Mouse (Mus musculus): ENCODE measurements around the gene Sh3d21. TPM values are rescaled to one million over a fixed set of nuclear protein-coding genes. Genes with fewer than 3 reads are reported as not detected.
"Not testable (repeated sequence)": the region's sequence is repeated elsewhere in the genome, so short reads cannot be mapped to it uniquely, and the experiment has no call there.

The Sh3d21 gene
- polyA plus RNA-seq, 1 experiment from 2014 or later = 5.5 TPM

DNA sequence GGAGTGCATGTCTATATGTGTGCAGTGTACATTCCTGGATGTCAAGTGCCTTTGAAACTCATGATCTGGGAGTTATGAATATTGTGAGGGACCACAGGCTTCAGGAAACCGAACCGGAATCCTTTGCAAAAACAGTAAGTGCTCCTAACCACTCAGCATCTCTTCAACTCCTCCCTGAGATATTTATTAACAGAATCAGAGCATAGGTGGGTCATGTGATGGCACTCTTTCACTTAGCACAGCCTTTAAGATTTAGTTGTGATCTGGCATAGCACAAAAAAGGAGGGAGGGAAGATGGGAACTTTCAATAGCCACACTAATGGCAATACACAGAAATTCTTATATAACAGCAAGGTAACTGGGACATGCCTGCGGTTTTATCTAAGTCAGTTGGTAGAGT lies 23.8 kb upstream of the Sh3d21 start:
- 95% methylated on average over 3 of the region's 3 CpGs for WGBS
- peaks cover 10% of the 10 kb centered on the region for H3K36me3 ChIP-seq (ENCODE audit: control insufficient read depth, insufficient read depth, low read length)

DNA sequence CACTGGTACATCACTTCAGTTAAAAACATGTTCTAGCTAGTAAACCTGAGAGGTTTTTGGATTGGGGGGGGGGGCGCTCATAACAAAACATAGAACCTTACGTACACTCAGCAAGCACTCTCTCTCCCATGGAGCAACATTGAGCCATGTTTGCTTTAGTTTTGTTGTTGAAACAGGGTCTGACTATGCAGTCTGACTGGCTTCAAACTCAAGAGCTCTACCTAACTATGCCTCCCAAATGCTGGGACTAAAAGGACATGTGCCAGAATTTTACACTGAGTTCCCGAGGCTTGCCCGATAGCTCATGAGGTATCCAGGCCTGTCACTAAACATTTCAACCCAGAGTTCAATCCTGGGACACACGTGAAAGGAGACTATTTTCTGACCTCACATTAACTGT lies 19.7 kb upstream of the Sh3d21 start:
- DNase-seq (ENCODE audit: low spot score) = no peak
- Histone ChIP-seq H3K9me3 (ENCODE audit: control insufficient read depth, low read length) (no peaks in the 10 kb centered on the region), H3K27ac (replicated peaks; ENCODE audit: low read depth, low read length) (no peak overlapping the region), H3K4me1 (ENCODE audit: control insufficient read depth, insufficient read depth, low read length) (no peaks in the 10 kb centered on the region), H3K9ac (ENCODE audit: low read length) (no peak overlapping the region), H3K36me3 (ENCODE audit: control insufficient read depth, insufficient read depth, low read length) (peaks cover 16% of the 10 kb centered on the region; the same call in 1 of the 2 replicates), H3K4me2 (ENCODE audit: low read depth, severe bottlenecking) (no peak overlapping the region), H3K4me3 (ENCODE audit: low read depth, low read length) (no peak overlapping the region), H3K27me3 (ENCODE audit: control insufficient read depth, insufficient read depth, low read length) (no peaks in the 10 kb centered on the region)
- no peak for ATAC-seq (ENCODE audit: insufficient number of reproducible peaks, low FRiP score, low TSS enrichment, low read depth)
- WGBS = 90% methylated on average over 5 of the region's 5 CpGs

More for the DNA sequence above, 23.8 kb upstream of the Sh3d21 start:
- DNase-seq (ENCODE audit: low spot score) = no peak
- no peak overlapping the region for H3K9ac ChIP-seq (ENCODE audit: low read length)
- no peaks in the 10 kb centered on the region for H3K4me1 ChIP-seq (ENCODE audit: control insufficient read depth, insufficient read depth, low read length)
- ATAC-seq (ENCODE audit: insufficient number of reproducible peaks, low FRiP score, low TSS enrichment, low read depth) = no peak
- H3K4me3 ChIP-seq (ENCODE audit: low read depth, low read length) = no peak overlapping the region
- H3K27ac ChIP-seq (replicated peaks; ENCODE audit: low read depth, low read length) = no peak overlapping the region
- H3K4me2 ChIP-seq (ENCODE audit: low read depth, severe bottlenecking) = no peak overlapping the region
- H3K27me3 ChIP-seq (ENCODE audit: control insufficient read depth, insufficient read depth, low read length) = no peaks in the 10 kb centered on the region
- no peaks in the 10 kb centered on the region for H3K9me3 ChIP-seq (ENCODE audit: control insufficient read depth, low read length)

DNA sequence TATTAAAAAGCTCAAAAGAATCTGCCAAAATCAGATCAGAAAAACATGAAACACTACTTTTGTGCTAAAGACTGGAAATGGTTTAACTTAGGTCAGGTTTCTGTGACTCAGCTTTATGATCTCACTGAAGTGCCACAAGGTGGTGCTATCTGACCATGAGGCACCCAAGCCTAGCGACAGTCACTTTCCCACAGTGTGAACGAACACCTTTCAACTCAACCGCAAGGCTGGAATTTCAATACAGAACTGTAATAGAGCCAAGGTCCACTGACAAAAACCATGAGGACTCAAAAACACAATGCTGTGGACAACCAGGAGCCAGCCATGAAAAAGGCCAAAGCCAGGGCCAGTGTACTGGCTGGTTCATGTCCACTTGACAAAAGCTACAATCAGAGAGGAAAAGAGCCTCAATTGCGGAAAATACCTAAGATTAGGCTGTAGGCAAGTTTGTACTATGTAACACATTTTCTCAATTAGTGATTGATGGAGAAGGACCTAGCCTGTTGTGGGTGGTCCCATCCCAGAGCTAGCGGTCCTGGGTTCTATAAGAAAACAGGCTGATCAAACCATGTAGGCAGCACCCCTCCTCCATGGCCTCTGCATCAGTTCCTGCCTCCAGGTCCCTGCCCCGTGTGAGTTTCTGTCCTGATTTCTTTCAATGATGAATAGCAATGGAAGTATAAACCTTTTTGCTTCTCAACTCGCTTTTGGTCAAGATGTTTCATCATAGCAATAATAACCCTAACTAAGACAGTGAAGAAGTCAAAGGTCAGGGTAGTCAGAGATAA lies 18.1 kb upstream of the Sh3d21 start:
- Histone ChIP-seq H3K9me3 (ENCODE audit: control insufficient read depth, low read length) (no peaks in the 10 kb centered on the region), H3K9ac (ENCODE audit: low read length) (no peak overlapping the region), H3K27me3 (ENCODE audit: control insufficient read depth, insufficient read depth, low read length) (no peaks in the 10 kb centered on the region), H3K4me3 (ENCODE audit: low read depth, low read length) (no peak overlapping the region), H3K27ac (replicated peaks; ENCODE audit: low read depth, low read length) (no peak overlapping the region), H3K36me3 (ENCODE audit: control insufficient read depth, insufficient read depth, low read length) (peaks cover 29% of the 10 kb centered on the region; the same call in 1 of the 2 replicates), H3K4me2 (ENCODE audit: low read depth, severe bottlenecking) (no peak overlapping the region), H3K4me1 (ENCODE audit: control insufficient read depth, insufficient read depth, low read length) (no peaks in the 10 kb centered on the region)
- no peak for ATAC-seq (ENCODE audit: insufficient number of reproducible peaks, low FRiP score, low TSS enrichment, low read depth)
- DNase-seq (ENCODE audit: low spot score) = no peak
- 66% methylated on average over 7 of the region's 7 CpGs for whole genome bisulfite sequencing

DNA sequence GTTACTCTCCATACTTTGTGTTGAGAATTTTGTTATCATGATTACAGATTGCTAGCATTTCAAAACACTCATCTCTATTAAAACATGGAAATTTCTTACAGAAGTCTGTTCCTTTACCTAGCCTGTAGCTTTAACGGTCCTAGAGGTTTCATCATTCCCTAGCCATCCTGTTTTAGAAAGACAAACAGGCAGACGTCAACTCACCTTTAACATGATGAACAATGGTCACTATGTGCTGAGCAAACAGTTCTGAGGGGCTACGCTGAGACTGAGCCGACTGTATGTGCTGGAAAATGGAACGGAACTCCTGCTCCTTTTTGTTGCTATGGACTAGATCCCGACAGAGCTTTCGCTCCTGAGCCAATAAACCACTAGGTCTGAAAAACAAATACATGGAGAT lies 12.7 kb upstream of the Sh3d21 start:
- H3K27me3 ChIP-seq (ENCODE audit: control insufficient read depth, insufficient read depth, low read length); ATAC-seq (ENCODE audit: insufficient number of reproducible peaks, low FRiP score, low TSS enrichment, low read depth); H3K4me1 ChIP-seq (ENCODE audit: control insufficient read depth, insufficient read depth, low read length); H3K27ac ChIP-seq (replicated peaks; ENCODE audit: low read depth, low read length); DNase-seq (ENCODE audit: low spot score); H3K4me2 ChIP-seq (ENCODE audit: low read depth, severe bottlenecking); H3K9ac ChIP-seq (ENCODE audit: low read length); H3K9me3 ChIP-seq (ENCODE audit: control insufficient read depth, low read length); H3K4me3 ChIP-seq (ENCODE audit: low read depth, low read length): not testable (repeated sequence)
- peaks cover 44% of the 10 kb centered on the region for H3K36me3 ChIP-seq (ENCODE audit: control insufficient read depth, insufficient read depth, low read length)
- 97% methylated on average over 7 of the region's 7 CpGs for WGBS

DNA sequence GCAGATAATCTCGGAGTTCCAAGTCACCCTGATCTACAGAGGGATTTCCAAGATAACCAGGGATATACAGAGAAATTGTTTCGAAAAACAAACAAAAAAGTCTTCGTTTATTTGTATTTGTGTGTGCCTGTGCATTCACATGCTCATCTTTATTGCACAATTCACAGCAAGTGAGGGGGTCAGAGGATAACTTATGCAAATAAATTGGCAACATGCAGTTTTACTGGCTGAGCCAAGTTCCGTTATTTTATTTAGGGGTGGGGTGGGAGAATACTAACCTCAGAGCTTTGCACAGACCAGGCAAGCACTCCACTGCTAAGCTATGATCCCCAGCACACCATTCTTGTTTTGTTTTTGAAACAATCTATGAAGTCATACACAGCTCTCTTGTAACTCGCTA lies 10.5 kb upstream of the Sh3d21 start:
- no peak overlapping the region for H3K4me2 ChIP-seq (ENCODE audit: low read depth, severe bottlenecking)
- DNase-seq (ENCODE audit: low spot score) = no peak
- H3K9me3 ChIP-seq (ENCODE audit: control insufficient read depth, low read length) = no peaks in the 10 kb centered on the region
- peaks cover 43% of the 10 kb centered on the region for H3K36me3 ChIP-seq (ENCODE audit: control insufficient read depth, insufficient read depth, low read length)
- H3K4me1 ChIP-seq (ENCODE audit: control insufficient read depth, insufficient read depth, low read length) = no peaks in the 10 kb centered on the region
- H3K9ac ChIP-seq (ENCODE audit: low read length) = no peak overlapping the region
- no peak for ATAC-seq (ENCODE audit: insufficient number of reproducible peaks, low FRiP score, low TSS enrichment, low read depth)
- no peak overlapping the region for H3K27ac ChIP-seq (replicated peaks; ENCODE audit: low read depth, low read length)
- no peaks in the 10 kb centered on the region for H3K27me3 ChIP-seq (ENCODE audit: control insufficient read depth, insufficient read depth, low read length)
- H3K4me3 ChIP-seq (ENCODE audit: low read depth, low read length) = no peak overlapping the region
- WGBS = 87% methylated on average over 5 of the region's 5 CpGs

DNA sequence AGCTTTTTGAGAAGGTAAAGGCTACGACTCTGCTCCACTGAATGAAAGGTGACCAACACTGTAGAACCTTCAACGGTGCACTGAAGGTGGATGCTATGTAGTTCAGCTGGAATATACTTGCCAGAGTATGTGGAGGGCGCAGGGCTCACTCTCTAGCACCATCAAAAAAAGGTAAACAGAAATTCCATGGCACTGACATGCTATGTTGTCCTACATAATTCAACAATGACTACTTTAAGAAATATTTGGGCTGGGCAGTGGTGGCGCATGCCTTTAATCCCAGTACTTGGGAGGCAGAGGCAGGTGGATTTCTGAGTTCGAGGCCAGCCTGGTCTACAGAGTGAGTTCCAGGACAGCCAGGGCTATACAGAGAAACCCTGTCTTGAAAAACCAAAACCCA lies 7.4 kb upstream of the Sh3d21 start:
- not testable (repeated sequence) for H3K27me3 ChIP-seq (ENCODE audit: control insufficient read depth, insufficient read depth, low read length); H3K4me2 ChIP-seq (ENCODE audit: low read depth, severe bottlenecking); ATAC-seq (ENCODE audit: insufficient number of reproducible peaks, low FRiP score, low TSS enrichment, low read depth); H3K27ac ChIP-seq (replicated peaks; ENCODE audit: low read depth, low read length); H3K4me1 ChIP-seq (ENCODE audit: control insufficient read depth, insufficient read depth, low read length); H3K9ac ChIP-seq (ENCODE audit: low read length); H3K4me3 ChIP-seq (ENCODE audit: low read depth, low read length); H3K9me3 ChIP-seq (ENCODE audit: control insufficient read depth, low read length); DNase-seq (ENCODE audit: low spot score)
- H3K36me3 ChIP-seq (ENCODE audit: control insufficient read depth, insufficient read depth, low read length) = peaks cover 51% of the 10 kb centered on the region
- 95% methylated on average over 5 of the region's 5 CpGs for WGBS

DNA sequence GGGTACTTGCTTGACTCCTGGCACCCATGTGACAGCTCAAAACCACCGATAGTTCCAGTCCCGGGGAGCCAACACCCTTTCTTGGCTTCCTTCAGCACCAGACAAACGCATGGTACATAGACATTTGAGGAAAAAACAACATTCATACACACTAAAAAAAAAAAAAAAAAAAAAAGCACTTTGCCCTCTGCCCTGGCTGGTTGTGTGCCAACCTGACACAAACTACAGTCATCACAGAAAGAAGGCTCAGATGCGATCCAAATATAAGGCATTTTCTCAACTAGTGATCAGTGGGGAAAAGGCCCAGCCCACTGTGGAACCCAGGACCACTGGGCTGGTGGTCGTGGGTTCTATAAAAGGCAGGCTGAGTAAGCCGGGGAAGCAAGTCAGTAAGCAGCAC lies 5.6 kb upstream of the Sh3d21 start:
- ATAC-seq (ENCODE audit: insufficient number of reproducible peaks, low FRiP score, low TSS enrichment, low read depth) (no peak), DNase-seq (ENCODE audit: low spot score) (no peak)
- Histone ChIP-seq H3K4me3 (ENCODE audit: low read depth, low read length) (no peak overlapping the region), H3K27ac (replicated peaks; ENCODE audit: low read depth, low read length) (no peak overlapping the region), H3K9me3 (ENCODE audit: control insufficient read depth, low read length) (no peaks in the 10 kb centered on the region), H3K36me3 (ENCODE audit: control insufficient read depth, insufficient read depth, low read length) (peaks cover 42% of the 10 kb centered on the region), H3K4me2 (ENCODE audit: low read depth, severe bottlenecking) (no peak overlapping the region), H3K27me3 (ENCODE audit: control insufficient read depth, insufficient read depth, low read length) (no peaks in the 10 kb centered on the region), H3K4me1 (ENCODE audit: control insufficient read depth, insufficient read depth, low read length) (no peaks in the 10 kb centered on the region), H3K9ac (ENCODE audit: low read length) (no peak overlapping the region)
- 92% methylated on average over 6 of the region's 6 CpGs for WGBS

DNA sequence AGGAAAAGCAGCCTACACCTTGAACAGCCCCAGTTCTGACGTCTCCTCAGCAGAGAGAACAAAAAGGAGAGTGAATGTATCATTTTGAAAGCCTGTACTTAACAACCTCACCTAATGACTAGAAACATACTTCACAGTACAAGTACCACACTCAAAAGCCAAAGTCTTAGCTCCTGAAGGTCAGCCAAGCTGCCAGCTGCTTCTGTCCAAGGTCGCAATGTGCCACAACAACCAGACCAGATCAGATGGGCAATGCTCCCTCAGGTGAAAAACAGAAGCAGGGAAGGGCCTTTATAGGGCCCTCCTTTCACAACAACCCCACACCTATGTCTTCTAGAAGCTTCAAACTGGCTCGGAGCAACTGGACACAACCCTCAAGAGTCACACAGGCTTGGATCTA lies 2.8 kb upstream of the Sh3d21 start:
- ATAC-seq (ENCODE audit: insufficient number of reproducible peaks, low FRiP score, low TSS enrichment, low read depth) (no peak), DNase-seq (ENCODE audit: low spot score) (no peak)
- Histone ChIP-seq H3K4me2 (ENCODE audit: low read depth, severe bottlenecking) (no peak overlapping the region), H3K27me3 (ENCODE audit: control insufficient read depth, insufficient read depth, low read length) (no peaks in the 10 kb centered on the region), H3K9me3 (ENCODE audit: control insufficient read depth, low read length) (no peaks in the 10 kb centered on the region), H3K4me1 (ENCODE audit: control insufficient read depth, insufficient read depth, low read length) (peaks cover 9% of the 10 kb centered on the region), H3K9ac (ENCODE audit: low read length) (no peak overlapping the region), H3K36me3 (ENCODE audit: control insufficient read depth, insufficient read depth, low read length) (peaks cover 33% of the 10 kb centered on the region), H3K4me3 (ENCODE audit: low read depth, low read length) (no peak overlapping the region), H3K27ac (replicated peaks; ENCODE audit: low read depth, low read length) (no peak overlapping the region)
- 83% methylated on average over 3 of the region's 3 CpGs for WGBS

DNA sequence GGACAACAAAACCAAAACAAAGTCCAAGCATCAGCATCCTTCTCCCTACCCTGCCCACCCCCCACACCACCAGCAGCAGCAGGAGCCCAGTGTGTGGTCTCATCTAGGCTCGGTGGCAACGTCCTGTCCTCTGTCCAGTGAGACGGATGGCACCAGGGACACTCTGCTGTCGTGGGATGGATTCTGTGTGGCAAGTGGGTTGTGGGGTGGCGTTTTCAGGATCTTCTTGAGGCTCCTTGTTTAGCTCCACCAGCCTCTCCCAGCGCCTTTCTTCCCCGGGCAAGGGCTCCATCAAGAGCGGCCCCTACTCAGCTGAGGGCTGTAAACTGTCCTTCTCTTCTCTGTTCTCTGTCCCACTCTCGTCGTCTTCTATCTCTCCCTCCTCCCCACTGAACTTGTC lies 1.8 kb upstream of the Sh3d21 start:
- not testable (repeated sequence) for H3K4me3 ChIP-seq (ENCODE audit: low read depth, low read length); ATAC-seq (ENCODE audit: insufficient number of reproducible peaks, low FRiP score, low TSS enrichment, low read depth); DNase-seq (ENCODE audit: low spot score); H3K4me2 ChIP-seq (ENCODE audit: low read depth, severe bottlenecking); H3K4me1 ChIP-seq (ENCODE audit: control insufficient read depth, insufficient read depth, low read length); H3K27ac ChIP-seq (replicated peaks; ENCODE audit: low read depth, low read length); H3K9ac ChIP-seq (ENCODE audit: low read length); H3K27me3 ChIP-seq (ENCODE audit: control insufficient read depth, insufficient read depth, low read length); H3K9me3 ChIP-seq (ENCODE audit: control insufficient read depth, low read length)
- WGBS = 73% methylated on average over 8 of the region's 10 CpGs
- peaks cover 27% of the 10 kb centered on the region for H3K36me3 ChIP-seq (ENCODE audit: control insufficient read depth, insufficient read depth, low read length)
